Mouse (Mus musculus): ENCODE measurements at regions not wholly inside any gene's neighbourhood (a gene's known extent, or its start where the extent isn't known, plus 50 kb on each side); places are given as distances from the start of the nearest gene placed in this dataset.

DNA sequence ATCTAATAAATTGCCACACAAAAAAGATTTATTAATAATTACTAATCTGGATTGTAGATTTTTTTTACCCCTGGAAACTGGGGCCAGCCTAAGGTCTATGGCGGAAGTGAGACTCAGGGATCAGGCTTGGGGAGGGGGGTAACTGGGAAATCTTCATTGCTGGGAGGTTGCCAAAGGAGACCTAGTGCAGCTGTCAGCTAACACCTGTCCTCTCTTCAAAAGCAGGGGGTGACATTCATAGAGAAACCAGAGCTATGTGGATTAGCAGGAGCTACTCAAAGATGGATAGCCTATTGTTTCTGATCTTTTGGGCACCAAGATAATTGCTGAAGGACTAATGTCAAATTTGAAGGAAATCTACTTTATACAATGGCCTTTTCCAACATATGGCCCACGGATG, 403.7 kb upstream of the Pitx2 start:
- TF ChIP-seq CTCF (IDR thresholded peaks at IDR 0.05; ENCODE audit: low read depth) (no peak), EP300 (IDR thresholded peaks at IDR 0.05; ENCODE audit: low read depth) (no peak)
